Mouse (Mus musculus): Measurements from ENCODE around the gene Hccs. TPM values are rescaled to one million over a fixed set of nuclear protein-coding genes. Genes with fewer than 3 reads are reported as not detected.

Hccs gene
- polyA plus RNA-seq, 1 experiment from 2014 or later = 56.1 TPM

GRCm38 (mm10) chrX:169319066-169319760 lies 959 bp downstream of the Hccs start:
- Histone ChIP-seq H3K4me2 (ENCODE audit: low read length) (peak overlapping the region; percentile 58), H3K36me3 (ENCODE audit: control insufficient read depth, insufficient read depth, low read length) (peaks cover 23% of the 10 kb centered on the region), H3K4me1 (ENCODE audit: control insufficient read depth in 2 of 2, insufficient read depth in 2 of 2, low read length in 2 of 2) (peaks cover 0 to 4% of the 10 kb centered on the region in 2 experiments; a peak in 1 of 4 replicates), H3K9me3 (ENCODE audit: control insufficient read depth, low read length) (no peaks in the 10 kb centered on the region), H3K4me3 (ENCODE audit: control insufficient read depth in 1 of 2, insufficient read depth in 1 of 2, low read depth in 1 of 2, low read length in 2 of 2) (peak overlapping the region; percentile 58 to 76), H3K27ac (replicated peaks in 1 of 2; ENCODE audit: control insufficient read depth in 1 of 2, insufficient read depth in 1 of 2, low read depth in 2 of 2, low read length in 2 of 2) (peak overlapping the region in 1 of 2 experiments; percentile 88; a peak in 1 of 4 replicates), H3K27me3 (ENCODE audit: control insufficient read depth, insufficient read depth, low read length) (no peaks in the 10 kb centered on the region), H3K9ac (ENCODE audit: low read length) (peak overlapping the region; percentile 84)
- ATAC-seq (ENCODE audit: insufficient number of reproducible peaks, insufficient read depth, low FRiP score, low read depth) = no peak
- 43% methylated on average over 12 of the region's 12 CpGs for WGBS

- peaks cover 22% of the 10 kb centered on the region for H3K36me3 ChIP-seq (ENCODE audit: control insufficient read depth, insufficient read depth, low read length)
- H3K27ac ChIP-seq (replicated peaks in 1 of 2; ENCODE audit: control insufficient read depth in 1 of 2, insufficient read depth in 1 of 2, low read depth in 2 of 2, low read length in 2 of 2) = no peak overlapping the region
- no peak overlapping the region for H3K4me3 ChIP-seq (ENCODE audit: control insufficient read depth in 1 of 2, insufficient read depth in 1 of 2, low read depth in 1 of 2, low read length in 2 of 2)
- no peaks in the 10 kb centered on the region for H3K27me3 ChIP-seq (ENCODE audit: control insufficient read depth, insufficient read depth, low read length)
- H3K4me2 ChIP-seq (ENCODE audit: low read length) = no peak overlapping the region
- 85% methylated on average over 3 of the region's 3 CpGs for WGBS
- no peak overlapping the region for H3K9ac ChIP-seq (ENCODE audit: low read length)
- ATAC-seq (ENCODE audit: insufficient number of reproducible peaks, insufficient read depth, low FRiP score, low read depth) = no peak
- no peaks in the 10 kb centered on the region for H3K4me1 ChIP-seq (ENCODE audit: control insufficient read depth in 2 of 2, insufficient read depth in 2 of 2, low read length in 2 of 2)
- no peaks in the 10 kb centered on the region for H3K9me3 ChIP-seq (ENCODE audit: control insufficient read depth, low read length)
Observed at GRCm38 (mm10) chrX:169308559-169308958, 11.6 kb downstream of the Hccs start.

- no peak overlapping the region for H3K9ac ChIP-seq (ENCODE audit: low read length)
- H3K4me1 ChIP-seq (ENCODE audit: control insufficient read depth in 2 of 2, insufficient read depth in 2 of 2, low read length in 2 of 2) = peaks cover 0 to 3% of the 10 kb centered on the region in 2 experiments; a peak in 1 of 4 replicates
- WGBS = 51% methylated on average over 3 of the region's 3 CpGs
Observed at GRCm38 (mm10) chrX:169303945-169304344, 16.2 kb downstream of the Hccs start.

GRCm38 (mm10) chrX:169302271-169303045 lies 17.7 kb downstream of the Hccs start:
- no peak overlapping the region for H3K27ac ChIP-seq (replicated peaks in 1 of 2; ENCODE audit: control insufficient read depth in 1 of 2, insufficient read depth in 1 of 2, low read depth in 2 of 2, low read length in 2 of 2)
- ATAC-seq (ENCODE audit: insufficient number of reproducible peaks, insufficient read depth, low FRiP score, low read depth) = no peak
- no peaks in the 10 kb centered on the region for H3K9me3 ChIP-seq (ENCODE audit: control insufficient read depth, low read length)
- WGBS = 47% methylated on average over 26 of the region's 26 CpGs
- 0 out of 2 replicates have a peak, but pooled peaks cover 3% of the 10 kb centered on the region for H3K36me3 ChIP-seq (ENCODE audit: control insufficient read depth, insufficient read depth, low read length)
- no peak overlapping the region for H3K9ac ChIP-seq (ENCODE audit: low read length)
- H3K4me3 ChIP-seq (ENCODE audit: control insufficient read depth in 1 of 2, insufficient read depth in 1 of 2, low read depth in 1 of 2, low read length in 2 of 2) = no peak overlapping the region
- no peak overlapping the region for H3K4me2 ChIP-seq (ENCODE audit: low read length)
- peaks cover 0 to 3% of the 10 kb centered on the region in 2 experiments; a peak in 1 of 4 replicates for H3K4me1 ChIP-seq (ENCODE audit: control insufficient read depth in 2 of 2, insufficient read depth in 2 of 2, low read length in 2 of 2)
- no peaks in the 10 kb centered on the region for H3K27me3 ChIP-seq (ENCODE audit: control insufficient read depth, insufficient read depth, low read length)

More at GRCm38 (mm10) chrX:169303945-169304344, 16.2 kb downstream of the Hccs start:
- Histone ChIP-seq H3K4me2 (ENCODE audit: low read length) (no peak overlapping the region), H3K27me3 (ENCODE audit: control insufficient read depth, insufficient read depth, low read length) (no peaks in the 10 kb centered on the region), H3K4me3 (ENCODE audit: control insufficient read depth in 1 of 2, insufficient read depth in 1 of 2, low read depth in 1 of 2, low read length in 2 of 2) (no peak overlapping the region), H3K36me3 (ENCODE audit: control insufficient read depth, insufficient read depth, low read length) (0 out of 2 replicates have a peak, but pooled peaks cover 3% of the 10 kb centered on the region), H3K9me3 (ENCODE audit: control insufficient read depth, low read length) (no peaks in the 10 kb centered on the region), H3K27ac (replicated peaks in 1 of 2; ENCODE audit: control insufficient read depth in 1 of 2, insufficient read depth in 1 of 2, low read depth in 2 of 2, low read length in 2 of 2) (no peak overlapping the region)
- ATAC-seq (ENCODE audit: insufficient number of reproducible peaks, insufficient read depth, low FRiP score, low read depth) = no peak

- H3K4me1 ChIP-seq (ENCODE audit: control insufficient read depth in 2 of 2, insufficient read depth in 2 of 2, low read length in 2 of 2) = peaks cover 0 to 3% of the 10 kb centered on the region in 2 experiments; a peak in 1 of 4 replicates
- H3K27me3 ChIP-seq (ENCODE audit: control insufficient read depth, insufficient read depth, low read length) = no peaks in the 10 kb centered on the region
- 0 out of 2 replicates have a peak, but pooled peaks cover 3% of the 10 kb centered on the region for H3K36me3 ChIP-seq (ENCODE audit: control insufficient read depth, insufficient read depth, low read length)
- no peak overlapping the region for H3K27ac ChIP-seq (replicated peaks in 1 of 2; ENCODE audit: control insufficient read depth in 1 of 2, insufficient read depth in 1 of 2, low read depth in 2 of 2, low read length in 2 of 2)
- no peaks in the 10 kb centered on the region for H3K9me3 ChIP-seq (ENCODE audit: control insufficient read depth, low read length)
- H3K4me3 ChIP-seq (ENCODE audit: control insufficient read depth in 1 of 2, insufficient read depth in 1 of 2, low read depth in 1 of 2, low read length in 2 of 2) = no peak overlapping the region
- 57% methylated on average over 4 of the region's 4 CpGs for WGBS
- H3K4me2 ChIP-seq (ENCODE audit: low read length) = no peak overlapping the region
- no peak overlapping the region for H3K9ac ChIP-seq (ENCODE audit: low read length)
- ATAC-seq (ENCODE audit: insufficient number of reproducible peaks, insufficient read depth, low FRiP score, low read depth) = no peak
Observed at GRCm38 (mm10) chrX:169299579-169299978, 20.6 kb downstream of the Hccs start.

- Histone ChIP-seq H3K9ac (ENCODE audit: low read length) (no peak overlapping the region), H3K27ac (replicated peaks in 1 of 2; ENCODE audit: control insufficient read depth in 1 of 2, insufficient read depth in 1 of 2, low read depth in 2 of 2, low read length in 2 of 2) (no peak overlapping the region), H3K4me3 (ENCODE audit: control insufficient read depth in 1 of 2, insufficient read depth in 1 of 2, low read depth in 1 of 2, low read length in 2 of 2) (no peak overlapping the region), H3K27me3 (ENCODE audit: control insufficient read depth, insufficient read depth, low read length) (no peaks in the 10 kb centered on the region), H3K4me2 (ENCODE audit: low read length) (no peak overlapping the region), H3K36me3 (ENCODE audit: control insufficient read depth, insufficient read depth, low read length) (no peaks in the 10 kb centered on the region), H3K9me3 (ENCODE audit: control insufficient read depth, low read length) (no peaks in the 10 kb centered on the region), H3K4me1 (ENCODE audit: control insufficient read depth in 2 of 2, insufficient read depth in 2 of 2, low read length in 2 of 2) (no peaks in the 10 kb centered on the region; a peak in 1 of 4 replicates)
- 61% methylated on average over 8 of the region's 8 CpGs for WGBS
- ATAC-seq (ENCODE audit: insufficient number of reproducible peaks, insufficient read depth, low FRiP score, low read depth) = no peak
Observed at GRCm38 (mm10) chrX:169263433-169264172, 56.6 kb downstream of the Hccs start.

GRCm38 (mm10) chrX:169262212-169262611 lies 58.0 kb downstream of the Hccs start:
- peak overlapping the region; percentile 23; the same call in 1 of the 2 replicates for H3K4me2 ChIP-seq (ENCODE audit: low read length)
- H3K36me3 ChIP-seq (ENCODE audit: control insufficient read depth, insufficient read depth, low read length) = no peaks in the 10 kb centered on the region
- H3K9me3 ChIP-seq (ENCODE audit: control insufficient read depth, low read length) = no peaks in the 10 kb centered on the region
- H3K9ac ChIP-seq (ENCODE audit: low read length) = no peak overlapping the region
- ATAC-seq (ENCODE audit: insufficient number of reproducible peaks, insufficient read depth, low FRiP score, low read depth) = no peak
- no peaks in the 10 kb centered on the region; a peak in 1 of 4 replicates for H3K4me1 ChIP-seq (ENCODE audit: control insufficient read depth in 2 of 2, insufficient read depth in 2 of 2, low read length in 2 of 2)
- no peaks in the 10 kb centered on the region for H3K27me3 ChIP-seq (ENCODE audit: control insufficient read depth, insufficient read depth, low read length)
- 51% methylated on average over 2 of the region's 2 CpGs for WGBS
- H3K27ac ChIP-seq (replicated peaks in 1 of 2; ENCODE audit: control insufficient read depth in 1 of 2, insufficient read depth in 1 of 2, low read depth in 2 of 2, low read length in 2 of 2) = peak overlapping the region in 1 of 2 experiments; percentile 53; a peak in 2 of 4 replicates
- no peak overlapping the region for H3K4me3 ChIP-seq (ENCODE audit: control insufficient read depth in 1 of 2, insufficient read depth in 1 of 2, low read depth in 1 of 2, low read length in 2 of 2)
